Mouse (Mus musculus) lung, postnatal 4 days (tissue): Measurements from ENCODE around the gene Scpep1.
"Not testable (repeated sequence)": the region's sequence is repeated elsewhere in the genome, so short reads cannot be mapped to it uniquely, and the experiment has no call there.

ENCODE experiments used
- DNase-seq, 2 experiments: peaks; one replicate each; pipeline ENCODE4 v3.0.0; 2021

Gene Scpep1

GRCm38 (mm10) chr11:88955217-88955969 is at the start of gene Scpep1:
TSS of gene Scpep1 (minus strand) at chr11:88955465.
- peak; percentile 97 to 98 for DNase-seq

GRCm38 (mm10) chr11:89003726-89004125 is 48.5 kb upstream of the Scpep1 start:
- DNase-seq = no peak

- no peak for DNase-seq
Measured at GRCm38 (mm10) chr11:89003078-89003477, 47.8 kb upstream of the Scpep1 start.

GRCm38 (mm10) chr11:89002621-89003020 is 47.4 kb upstream of the Scpep1 start:
- DNase-seq = no peak

- DNase-seq = no peak
Measured at GRCm38 (mm10) chr11:89002068-89002467, 46.8 kb upstream of the Scpep1 start.

GRCm38 (mm10) chr11:89001569-89001968 is 46.3 kb upstream of the Scpep1 start:
- no peak for DNase-seq

- DNase-seq = no peak
Measured at GRCm38 (mm10) chr11:89000527-89000819, 45.2 kb upstream of the Scpep1 start.

- DNase-seq = no peak
Measured at GRCm38 (mm10) chr11:88999723-89000526, 44.7 kb upstream of the Scpep1 start.

- DNase-seq = peak; percentile 95 to 96
Measured at GRCm38 (mm10) chr11:88998974-88999722, 43.9 kb upstream of the Scpep1 start, which contains the start of gene Trim25. TSS of gene Trim25 (plus strand) at chr11:88999376.

- no peak for DNase-seq
Measured at GRCm38 (mm10) chr11:88998406-88998805, 43.1 kb upstream of the Scpep1 start.

GRCm38 (mm10) chr11:88997343-88997742 is 42.1 kb upstream of the Scpep1 start:
- DNase-seq = not testable (repeated sequence)

GRCm38 (mm10) chr11:88996427-88996826 is 41.2 kb upstream of the Scpep1 start:
- DNase-seq = peak; percentile 68 to 73

GRCm38 (mm10) chr11:88995616-88996015 is 40.4 kb upstream of the Scpep1 start:
- no peak for DNase-seq

- no peak for DNase-seq
Measured at GRCm38 (mm10) chr11:88994492-88994891, 39.2 kb upstream of the Scpep1 start.

GRCm38 (mm10) chr11:88993625-88994024 is 38.4 kb upstream of the Scpep1 start:
- peak; percentile 71 to 85 for DNase-seq

GRCm38 (mm10) chr11:88993186-88993585 is 37.9 kb upstream of the Scpep1 start:
- DNase-seq = peak in 1 of 2 experiments; percentile 14

GRCm38 (mm10) chr11:88989530-88989929 is 34.3 kb upstream of the Scpep1 start:
- peak in 1 of 2 experiments; percentile 17 for DNase-seq

GRCm38 (mm10) chr11:88988956-88989355 is 33.7 kb upstream of the Scpep1 start:
- DNase-seq = peak in 1 of 2 experiments; percentile 22

GRCm38 (mm10) chr11:88986616-88987015 is 31.4 kb upstream of the Scpep1 start:
- DNase-seq = no peak

GRCm38 (mm10) chr11:88981337-88981736 is 26.1 kb upstream of the Scpep1 start:
- no peak for DNase-seq

- no peak for DNase-seq
Measured at GRCm38 (mm10) chr11:88977188-88977587, 21.9 kb upstream of the Scpep1 start.

- no peak for DNase-seq
Measured at GRCm38 (mm10) chr11:88976320-88976719, 21.1 kb upstream of the Scpep1 start.
